Mouse (Mus musculus) hindbrain, embryonic 13.5 days (tissue): Measurements from ENCODE around the gene 1810009J06Rik. TPM values are rescaled to one million over a fixed set of nuclear protein-coding genes. Genes with fewer than 3 reads are reported as not detected.
"Not testable (repeated sequence)": the region's sequence is repeated elsewhere in the genome, so short reads cannot be mapped to it uniquely, and the experiment has no call there.

Source experiments
- ATAC-seq: fragments of 200-750 bp; cut with Nextera tagmentation; 2 replicates; pipeline ENCODE4 v1.8.0; 2017; ENCODE audit warnings: moderate TSS enrichment; ENCODE audit not compliant: low FRiP score
- H3K27ac ChIP-seq: fragments of 300-500 bp; sonication (generic); 2 replicates; pipeline ENCODE4 v1.5.1; 2015; ENCODE audit warnings: inconsistent platforms, mild to moderate bottlenecking, moderate library complexity
- H3K27me3 ChIP-seq: fragments of 300-500 bp; sonication (generic); 2 replicates; pipeline ENCODE4 v1.6.1; 2015; ENCODE audit warnings: mild to moderate bottlenecking, inconsistent platforms
- H3K36me3 ChIP-seq: fragments of 300-500 bp; sonication (generic); 2 replicates; pipeline ENCODE4 v1.6.1; 2015; ENCODE audit warnings: mild to moderate bottlenecking, inconsistent platforms
- H3K4me1 ChIP-seq: fragments of 300-500 bp; sonication (generic); replicated peaks from 2 replicates; pipeline ENCODE4 v1.6.1; 2015; ENCODE audit warnings: inconsistent platforms
- H3K4me2 ChIP-seq: fragments of 300-500 bp; sonication (generic); 2 replicates; pipeline ENCODE4 v1.6.1; 2015; ENCODE audit warnings: inconsistent platforms, mild to moderate bottlenecking, moderate library complexity
- H3K4me3 ChIP-seq: fragments of 300-500 bp; sonication (generic); 2 replicates; pipeline ENCODE4 v1.5.1; 2015; ENCODE audit warnings: mild to moderate bottlenecking, inconsistent platforms
- H3K9ac ChIP-seq: fragments of 300-500 bp; sonication (generic); 2 replicates; pipeline ENCODE4 v1.6.1; 2015; ENCODE audit warnings: mild to moderate bottlenecking, inconsistent platforms
- H3K9me3 ChIP-seq: fragments of 300-500 bp; sonication (generic); 2 replicates; pipeline ENCODE4 v1.6.1; 2016; ENCODE audit warnings: inconsistent platforms
- WGBS: fragments of 180-500 bp; shearing (Covaris S2); methylation state at CpG from one replicate; pipeline ENCODE4 v1.1.7; 2015; 5-methylcytosine and 5-hydroxymethylcytosine counted together
- polyA plus RNA-seq: library from polyadenylated mRNA; unstranded; fragments of >200 nt; fragmentation: Nextera tagmentation; extraction: Ambion mirVana; gene quantifications from 2 replicates; pipeline ENCODE4 v1.2.1, GENCODE M21; 2015

Gene 1810009J06Rik
- polyA plus RNA-seq = not detected in 2 replicates

DNA sequence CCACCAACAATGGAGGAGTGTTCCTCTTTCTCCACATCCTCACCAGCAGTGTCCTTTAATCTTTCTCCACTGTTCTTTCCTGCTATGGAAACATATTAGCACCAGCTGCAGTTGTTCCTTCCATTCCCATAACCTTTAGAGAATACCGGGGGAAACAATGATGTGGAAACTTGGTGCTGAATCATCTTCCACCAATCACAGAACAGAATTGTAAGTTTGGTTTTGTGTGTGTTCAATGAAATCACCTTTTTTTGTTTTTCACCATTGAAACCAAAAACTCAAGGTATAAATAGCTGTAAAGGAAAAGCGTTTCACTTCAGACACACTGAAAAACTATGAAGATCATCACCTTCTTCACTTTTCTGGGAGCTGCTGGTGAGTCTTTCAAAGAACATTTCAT, at the start of gene 1810009J06Rik:
Gene 1810009J06Rik (plus strand): TSS at position 301 of the 400 bp plus-strand sequence.
- H3K4me1 ChIP-seq, H3K4me3 ChIP-seq, H3K9ac ChIP-seq, H3K27ac ChIP-seq, H3K4me2 ChIP-seq, H3K27me3 ChIP-seq, H3K9me3 ChIP-seq, H3K36me3 ChIP-seq, ATAC-seq: not testable (repeated sequence)
- 90% methylated on average over 2 of the region's 2 CpGs for WGBS

GRCm38 (mm10) chr6:40919954-40920353, 44.6 kb upstream of the 1810009J06Rik start:
- Histone ChIP-seq H3K9ac (no peak overlapping the region), H3K4me1 (no peaks in the 10 kb centered on the region), H3K9me3 (no peaks in the 10 kb centered on the region), H3K27ac (no peak overlapping the region), H3K27me3 (no peaks in the 10 kb centered on the region), H3K36me3 (no peaks in the 10 kb centered on the region), H3K4me3 (no peak overlapping the region), H3K4me2 (no peak overlapping the region)
- 87% methylated on average over 4 of the region's 4 CpGs for WGBS
- ATAC-seq = no peak

- no peaks in the 10 kb centered on the region for H3K36me3 ChIP-seq
- H3K27me3 ChIP-seq = no peaks in the 10 kb centered on the region
- no peaks in the 10 kb centered on the region for H3K4me1 ChIP-seq
- H3K4me2 ChIP-seq = no peak within 1 kb of the TSS
- no peak within 1 kb of the TSS for H3K4me3 ChIP-seq
- WGBS = 93% methylated on average over 10 of the region's 10 CpGs
- no peak for ATAC-seq
- H3K27ac ChIP-seq = no peak within 1 kb of the TSS
- H3K9me3 ChIP-seq = no peaks in the 10 kb centered on the region
- no peak within 1 kb of the TSS for H3K9ac ChIP-seq
Measured at GRCm38 (mm10) chr6:40940457-40940856, 24.1 kb upstream of the 1810009J06Rik start, which contains the start of gene 1700074P13Rik. Gene 1700074P13Rik (minus strand): TSS chr6:40940557.

GRCm38 (mm10) chr6:40951770-40952169, 12.8 kb upstream of the 1810009J06Rik start, which contains the start of gene Gm4744:
Gene Gm4744 (minus strand): TSS chr6:40951870.
- Histone ChIP-seq H3K27ac (no peak within 1 kb of the TSS), H3K27me3 (no peaks in the 10 kb centered on the region), H3K4me2 (no peak within 1 kb of the TSS), H3K36me3 (no peaks in the 10 kb centered on the region), H3K9ac (no peak within 1 kb of the TSS), H3K9me3 (no peaks in the 10 kb centered on the region), H3K4me1 (no peaks in the 10 kb centered on the region), H3K4me3 (no peak within 1 kb of the TSS)
- ATAC-seq = no peak

DNA sequence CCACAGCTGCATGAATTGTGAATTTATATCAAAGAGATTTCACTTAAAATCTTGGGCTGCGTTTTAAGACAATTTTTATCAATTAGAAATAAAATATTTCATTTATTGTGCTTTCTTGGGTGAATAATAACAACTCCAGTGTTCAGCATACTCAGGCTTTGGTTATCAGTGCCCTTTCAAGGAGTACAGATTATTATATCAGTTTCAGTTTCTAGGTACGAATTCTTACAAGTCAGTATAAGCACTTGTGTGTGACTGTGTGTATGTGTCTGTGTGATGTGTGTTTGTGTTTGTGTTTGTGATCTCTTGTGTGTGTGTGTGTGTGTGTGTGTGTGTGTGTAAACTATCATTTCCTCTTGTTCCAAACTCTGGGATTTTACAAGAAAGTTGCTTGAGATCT, 10.8 kb upstream of the 1810009J06Rik start:
- Histone ChIP-seq H3K4me2 (no peak overlapping the region), H3K27ac (no peak overlapping the region), H3K9me3 (no peaks in the 10 kb centered on the region; the same call in 1 of the 2 replicates), H3K4me3 (no peak overlapping the region), H3K27me3 (no peaks in the 10 kb centered on the region), H3K36me3 (no peaks in the 10 kb centered on the region), H3K9ac (no peak overlapping the region), H3K4me1 (no peaks in the 10 kb centered on the region)
- no peak for ATAC-seq
- 65% methylated on average over 2 of the region's 2 CpGs for WGBS

DNA sequence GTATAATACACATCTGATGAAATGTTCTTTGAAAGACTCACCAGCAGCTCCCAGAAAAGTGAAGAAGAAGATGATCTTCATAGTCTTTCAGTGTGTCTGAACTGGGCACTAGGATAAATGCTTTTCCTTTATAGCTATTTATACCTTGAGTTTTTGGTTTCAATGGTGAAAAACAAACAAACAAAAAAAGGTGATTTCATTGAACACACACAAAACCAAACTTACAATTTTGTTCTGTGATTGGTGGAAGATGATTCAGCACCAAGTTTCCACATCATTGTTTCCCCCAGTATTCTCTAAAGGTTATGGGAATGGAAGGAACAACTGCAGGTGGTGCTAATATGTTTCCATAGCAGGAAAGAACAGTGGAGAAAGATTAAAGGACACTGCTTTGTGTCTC, 34.8 kb downstream of the 1810009J06Rik start, which contains the start of gene Gm2663:
Gene Gm2663 (minus strand): TSS at position 101 of the 400 bp plus-strand sequence.
- not testable (repeated sequence) for H3K27ac ChIP-seq, H3K27me3 ChIP-seq, H3K4me1 ChIP-seq, H3K9me3 ChIP-seq, ATAC-seq, H3K9ac ChIP-seq, H3K36me3 ChIP-seq, H3K4me3 ChIP-seq, H3K4me2 ChIP-seq

GRCm38 (mm10) chr6:41015065-41015464, 50.5 kb downstream of the 1810009J06Rik start:
- no peak overlapping the region for H3K4me3 ChIP-seq
- H3K4me1 ChIP-seq = no peaks in the 10 kb centered on the region
- no peak overlapping the region for H3K27ac ChIP-seq
- no peak for ATAC-seq
- H3K27me3 ChIP-seq = no peaks in the 10 kb centered on the region
- H3K4me2 ChIP-seq = no peak overlapping the region
- no peak overlapping the region for H3K9ac ChIP-seq
- WGBS = 71% methylated on average over 4 of the region's 4 CpGs
- no peaks in the 10 kb centered on the region for H3K36me3 ChIP-seq
- H3K9me3 ChIP-seq = no peaks in the 10 kb centered on the region

Other genes with a start within 250 kb of the 1810009J06Rik start
- not detected in 2 replicates for gene Moxd2, start 77.3 kb upstream of the 1810009J06Rik start, polyA plus RNA-seq
- not detected in 2 replicates for gene Prss58, start 64.4 kb upstream of the 1810009J06Rik start, polyA plus RNA-seq
- not detected in 2 replicates for gene 1700074P13Rik, start 24.2 kb upstream of the 1810009J06Rik start, polyA plus RNA-seq
- gene Gm4744, start 12.9 kb upstream of the 1810009J06Rik start, polyA plus RNA-seq = not detected in 2 replicates
- not detected in 2 replicates for gene Gm2663, start 34.7 kb downstream of the 1810009J06Rik start, polyA plus RNA-seq
- not detected in 2 replicates for gene 2210010C04Rik, start 70.8 kb downstream of the 1810009J06Rik start, polyA plus RNA-seq